Mouse (Mus musculus): ENCODE measurements around the gene Slc46a3.

GRCm38 (mm10) chr5:147894455-147895076 is at the start of gene Slc46a3:
- peak in 1 of 2 experiments; percentile 6; a peak in 1 of 4 replicates for TF ChIP-seq CTCF (conservative IDR thresholded peaks at IDR 0.05 in 1 of 2, IDR thresholded peaks at IDR 0.05 in 1 of 2; ENCODE audit: low read depth in 2 of 2, low read length in 2 of 2)
- TF ChIP-seq IRF4 (IDR thresholded peaks at IDR 0.05; ENCODE audit: low read depth, low read length) = no peak
- no peak for TF ChIP-seq EP300 (IDR thresholded peaks at IDR 0.05; ENCODE audit: low read length)
- peak; percentile 94 for TF ChIP-seq CHD2 (IDR thresholded peaks at IDR 0.05; ENCODE audit: low read length)
- peak; percentile 67 for TF ChIP-seq NRF1 (IDR thresholded peaks at IDR 0.05; ENCODE audit: low read depth, low read length)
- TF ChIP-seq POLR2A (IDR thresholded peaks at IDR 0.05; ENCODE audit: low read depth, low read length) = peak; percentile 44
- TF ChIP-seq NELFE (IDR thresholded peaks at IDR 0.05; ENCODE audit: low read depth, low read length) = no peak
- no peak for TF ChIP-seq MAFK (IDR thresholded peaks at IDR 0.05; ENCODE audit: insufficient replicate concordance, low read length)
- no peak for TF ChIP-seq MAZ (IDR thresholded peaks at IDR 0.05; ENCODE audit: low read depth, low read length)
